Mouse (Mus musculus) spleen, adult 2 months (tissue): ENCODE measurements at regions not wholly inside any gene's neighbourhood (a gene's known extent, or its start where the extent isn't known, plus 50 kb on each side); places are given as distances from the start of the nearest gene placed in this dataset.

Experiments
- DNase-seq, 2 experiments: peaks; one replicate each; pipeline versions ENCODE4 v3.0.0 to v3.0.0-alpha.2; 2012 to 2021; ENCODE audit warnings: low spot score in 2 of 2, low read depth in 1 of 2
- H3K27ac ChIP-seq: fragments of 200-500 bp; 2 replicates; pipeline ENCODE4 v1.5.1; 2012; ENCODE audit warnings: low read length, inconsistent platforms; ENCODE audit not compliant: insufficient read depth
- H3K27me3 ChIP-seq: fragments of 200-500 bp; 2 replicates; pipeline ENCODE4 v1.6.1; 2012; ENCODE audit warnings: mild to moderate bottlenecking, moderate library complexity, low read length, inconsistent platforms; ENCODE audit not compliant: control insufficient read depth, insufficient read depth
- H3K36me3 ChIP-seq: fragments of 200-500 bp; 2 replicates; pipeline ENCODE4 v1.6.1; 2012; ENCODE audit warnings: mild to moderate bottlenecking, low read length, inconsistent platforms; ENCODE audit not compliant: control insufficient read depth, insufficient read depth
- H3K4me1 ChIP-seq: fragments of 200-500 bp; 2 replicates; pipeline ENCODE4 v1.6.1; 2011; ENCODE audit warnings: inconsistent platforms; ENCODE audit not compliant: control insufficient read depth, insufficient read depth, insufficient read length
- H3K4me3 ChIP-seq: fragments of 200-500 bp; 2 replicates; pipeline ENCODE4 v1.5.1; 2011; ENCODE audit warnings: mild to moderate bottlenecking, inconsistent platforms; ENCODE audit not compliant: insufficient read depth, insufficient read length; ENCODE audit errors: extremely low read depth
- CTCF ChIP-seq: fragments of 200-500 bp; IDR thresholded peaks from 2 replicates; pipeline ENCODE4 v1.5.1; 2011; ENCODE audit warnings: mild to moderate bottlenecking, inconsistent platforms; ENCODE audit not compliant: insufficient read depth, insufficient read length, insufficient replicate concordance; ENCODE audit errors: extremely low read depth
- POLR2A ChIP-seq: fragments of 200-500 bp; IDR thresholded peaks from 2 replicates; pipeline ENCODE4 v1.6.1; 2011; ENCODE audit warnings: low read depth, low read length, inconsistent platforms
- WGBS: fragments of 180-500 bp; shearing (Covaris S2); methylation state at CpG from one replicate; pipeline ENCODE4 v1.1.7; 2018; 5-methylcytosine and 5-hydroxymethylcytosine counted together

DNA sequence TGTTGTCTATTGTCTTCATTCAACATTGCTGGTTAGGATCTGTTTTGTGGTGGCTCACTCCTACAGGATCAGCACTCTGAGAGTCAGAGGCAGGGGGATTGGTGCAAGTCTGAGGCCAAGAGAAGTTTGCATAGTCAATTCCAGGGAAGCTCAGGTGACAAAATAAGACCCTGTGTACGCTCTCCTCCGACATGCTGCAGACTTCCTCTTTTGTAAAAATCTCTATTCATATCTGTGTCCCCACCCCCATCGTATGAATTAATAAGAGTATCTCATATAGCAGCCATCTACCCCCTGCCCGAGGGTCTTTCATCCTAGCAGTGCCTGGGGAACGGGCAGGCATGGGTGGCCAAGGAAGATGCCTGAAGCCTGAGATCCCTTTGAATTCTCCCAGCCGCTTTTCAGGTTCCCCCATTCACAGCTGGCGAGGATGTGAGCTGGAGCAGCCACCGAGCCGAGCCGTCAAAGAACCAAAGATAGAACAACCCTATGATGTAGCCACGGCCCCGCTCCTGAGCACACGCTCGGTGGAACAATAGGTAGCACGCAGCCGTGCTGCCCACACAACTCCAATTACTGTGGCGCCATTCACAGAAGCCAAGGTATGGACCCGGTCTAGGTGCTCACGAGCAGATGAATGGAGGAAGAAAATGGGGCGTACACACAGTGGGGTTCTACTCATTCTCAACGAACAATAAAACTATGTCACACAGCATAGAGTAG is 120.4 kb upstream of the 1600014C23Rik start:
- TF ChIP-seq POLR2A (no peak), CTCF (no peak)
- WGBS, result 54% methylated on average over 21 of the region's 21 CpGs
- H3K4me3 ChIP-seq, result no peak overlapping the region
- no peaks in the 10 kb centered on the region for H3K36me3 ChIP-seq
- DNase-seq, result no peak
- no peak overlapping the region for H3K27ac ChIP-seq
- no peaks in the 10 kb centered on the region for H3K27me3 ChIP-seq
- H3K4me1 ChIP-seq, result no peaks in the 10 kb centered on the region

- Histone ChIP-seq H3K4me1 (no peaks in the 10 kb centered on the region), H3K36me3 (no peaks in the 10 kb centered on the region), H3K27me3 (no peaks in the 10 kb centered on the region), H3K27ac (no peak overlapping the region), H3K4me3 (no peak overlapping the region)
- WGBS, result 44% methylated on average over 5 of the region's 5 CpGs
- no peak for TF ChIP-seq POLR2A
- no peak for TF ChIP-seq CTCF
- DNase-seq, result no peak
Observed at GRCm38 (mm10) chr17:45852402-45852801, 118.8 kb upstream of the 1600014C23Rik start.

DNA sequence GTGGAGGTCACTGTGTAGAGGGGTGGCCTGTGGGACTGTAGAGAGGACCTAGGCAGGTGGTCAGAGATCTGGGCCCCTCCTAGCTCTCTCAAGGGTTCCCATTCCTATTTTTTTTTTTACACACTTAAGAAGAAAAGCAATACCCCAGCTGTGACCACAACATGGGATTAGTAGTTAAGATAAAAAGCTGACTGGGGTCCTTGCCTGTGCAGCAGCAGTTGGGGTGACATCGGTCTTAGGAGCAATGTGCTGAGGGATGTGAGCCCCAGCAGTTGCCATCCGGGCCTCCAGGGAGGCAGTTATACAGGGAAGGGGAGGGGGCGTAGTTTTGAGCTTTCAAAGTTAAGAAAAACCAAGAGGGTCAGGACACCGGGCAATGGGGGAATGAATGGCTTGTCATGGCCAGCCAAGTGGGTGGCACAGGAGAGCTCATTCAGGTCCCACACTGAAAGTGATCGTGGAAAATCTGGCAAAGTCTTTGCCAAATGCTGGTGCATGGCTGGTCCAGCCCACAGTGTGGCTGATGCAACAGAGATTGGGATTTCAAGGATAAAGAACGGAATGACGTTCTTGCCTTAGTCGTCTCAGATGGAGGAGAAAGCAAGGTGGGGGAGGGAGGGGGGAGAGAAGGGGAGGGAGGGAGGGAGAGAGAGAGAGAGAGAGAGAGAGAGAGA is 118.2 kb upstream of the 1600014C23Rik start:
- Histone ChIP-seq H3K4me1 (no peaks in the 10 kb centered on the region), H3K27ac (no peak overlapping the region), H3K4me3 (no peak overlapping the region), H3K36me3 (no peaks in the 10 kb centered on the region), H3K27me3 (no peaks in the 10 kb centered on the region)
- WGBS, result 66% methylated on average over 8 of the region's 8 CpGs
- TF ChIP-seq CTCF (no peak), POLR2A (no peak)
- DNase-seq, result no peak

DNA sequence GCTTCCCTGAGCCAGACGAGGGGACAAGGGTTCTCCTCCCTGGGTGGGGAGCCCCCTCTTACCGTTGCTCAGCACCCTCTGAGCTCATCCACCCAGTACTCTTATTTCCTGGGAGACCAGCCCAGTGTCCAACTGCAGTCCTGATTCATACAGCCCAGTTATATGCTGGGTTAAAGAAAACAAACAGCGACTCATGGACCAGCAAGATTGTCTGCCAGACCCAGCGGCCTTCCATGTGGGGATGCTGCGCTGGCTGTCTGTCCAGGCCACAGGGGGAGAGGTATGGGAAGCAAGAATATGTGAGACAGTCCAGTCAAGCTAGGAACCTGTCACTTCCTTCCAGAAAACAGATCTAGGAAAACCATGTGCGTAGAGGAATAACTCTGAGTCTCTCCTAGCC is 117.3 kb upstream of the 1600014C23Rik start:
- H3K36me3 ChIP-seq, result no peaks in the 10 kb centered on the region
- no peaks in the 10 kb centered on the region for H3K4me1 ChIP-seq
- 85% methylated on average over 6 of the region's 6 CpGs for WGBS
- DNase-seq, result no peak
- no peak overlapping the region for H3K4me3 ChIP-seq
- no peak for TF ChIP-seq CTCF
- no peak for TF ChIP-seq POLR2A
- no peak overlapping the region for H3K27ac ChIP-seq
- no peaks in the 10 kb centered on the region for H3K27me3 ChIP-seq

DNA sequence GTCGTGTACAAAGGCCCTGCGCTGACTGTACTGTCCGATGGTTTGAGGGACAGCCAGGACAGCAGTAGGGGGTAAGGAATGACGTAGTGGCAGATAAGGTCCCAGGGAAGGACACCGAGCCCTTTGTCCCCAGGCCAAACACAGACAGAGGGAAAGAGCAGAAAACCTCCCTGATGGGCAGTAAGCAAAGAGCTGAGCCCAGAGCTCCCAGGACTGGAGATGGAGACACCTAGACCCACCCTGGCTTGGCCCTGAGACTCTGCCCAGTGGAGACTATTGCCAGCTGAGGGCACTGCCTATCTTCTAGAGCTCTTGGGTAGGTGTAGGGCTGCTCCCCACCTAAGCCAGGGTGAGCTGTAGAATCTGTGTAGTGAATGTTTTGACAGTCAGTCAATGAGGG is 116.5 kb upstream of the 1600014C23Rik start:
- H3K4me1 ChIP-seq, result no peaks in the 10 kb centered on the region
- no peak for DNase-seq
- WGBS, result 93% methylated on average over 5 of the region's 5 CpGs

DNA sequence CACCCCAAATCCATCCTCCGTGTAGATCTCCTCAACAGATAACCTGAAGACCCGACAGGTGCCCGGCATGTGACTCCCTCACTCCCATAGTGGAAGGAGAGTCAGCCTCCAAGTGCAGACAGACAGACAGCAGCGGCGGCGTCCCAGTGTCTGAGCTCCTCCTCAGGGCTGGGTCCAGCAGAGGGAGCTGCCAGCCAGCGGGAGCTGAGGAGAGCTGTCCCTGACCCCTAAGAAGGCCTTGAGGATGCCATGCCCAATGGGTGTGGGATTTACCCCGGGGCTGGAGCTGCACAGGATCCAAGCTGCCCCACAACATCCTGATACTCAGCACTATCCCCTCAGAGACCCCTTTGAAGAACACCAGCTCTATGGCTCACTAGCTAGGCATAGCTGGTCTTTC is 115.0 kb upstream of the 1600014C23Rik start:
- 53% methylated on average over 8 of the region's 8 CpGs for WGBS
- TF ChIP-seq POLR2A (no peak), CTCF (no peak)
- DNase-seq, result no peak

More for the DNA sequence above, 116.5 kb upstream of the 1600014C23Rik start:
- Histone ChIP-seq H3K36me3 (no peaks in the 10 kb centered on the region), H3K4me3 (no peak overlapping the region), H3K27ac (no peak overlapping the region), H3K27me3 (no peaks in the 10 kb centered on the region)
- TF ChIP-seq POLR2A (no peak), CTCF (no peak)

More for the DNA sequence above, 115.0 kb upstream of the 1600014C23Rik start:
- no peaks in the 10 kb centered on the region for H3K36me3 ChIP-seq
- H3K27me3 ChIP-seq, result no peaks in the 10 kb centered on the region
- no peak overlapping the region for H3K4me3 ChIP-seq
- H3K4me1 ChIP-seq, result no peaks in the 10 kb centered on the region
- no peak overlapping the region for H3K27ac ChIP-seq
